Mouse (Mus musculus): ENCODE results near the gene Nfib. TPM values are rescaled to one million over a fixed set of nuclear protein-coding genes. Genes with fewer than 3 reads are reported as not detected.

Gene Nfib
- polyA plus RNA-seq, 1 experiment, result 4.1 TPM

GRCm38 (mm10) chr4:82393021-82393420 is 312.5 kb downstream of the Nfib start:
- no peak overlapping the region for H3K27ac ChIP-seq (ENCODE audit: control insufficient read depth, insufficient read depth, low read depth, low read length, poor library complexity)
- TF ChIP-seq CTCF (IDR thresholded peaks at IDR 0.05; ENCODE audit: control insufficient read depth, insufficient read depth, low read length) (no peak), POLR2A (IDR thresholded peaks at IDR 0.05; ENCODE audit: borderline replicate concordance, control insufficient read depth, low read depth, low read length) (no peak)
- 73% methylated on average over 4 of the region's 4 CpGs for WGBS
- no peak overlapping the region for H3K4me3 ChIP-seq (replicated peaks; ENCODE audit: control insufficient read depth, low read depth, low read length)
- H3K4me1 ChIP-seq (ENCODE audit: control insufficient read depth, insufficient read depth, low read length), result no peaks in the 10 kb centered on the region

- TF ChIP-seq CTCF (IDR thresholded peaks at IDR 0.05; ENCODE audit: control insufficient read depth, insufficient read depth, low read length) (no peak), POLR2A (IDR thresholded peaks at IDR 0.05; ENCODE audit: borderline replicate concordance, control insufficient read depth, low read depth, low read length) (no peak)
- no peak overlapping the region for H3K4me3 ChIP-seq (replicated peaks; ENCODE audit: control insufficient read depth, low read depth, low read length)
- no peak overlapping the region for H3K27ac ChIP-seq (ENCODE audit: control insufficient read depth, insufficient read depth, low read depth, low read length, poor library complexity)
- H3K4me1 ChIP-seq (ENCODE audit: control insufficient read depth, insufficient read depth, low read length), result no peaks in the 10 kb centered on the region
- WGBS, result 80% methylated on average over 9 of the region's 9 CpGs
These were observed 313.1 kb downstream of the Nfib start for GRCm38 (mm10) chr4:82392496-82392895.

GRCm38 (mm10) chr4:82391726-82392472 is 313.7 kb downstream of the Nfib start:
- no peak for TF ChIP-seq CTCF (IDR thresholded peaks at IDR 0.05; ENCODE audit: control insufficient read depth, insufficient read depth, low read length)
- no peak for TF ChIP-seq POLR2A (IDR thresholded peaks at IDR 0.05; ENCODE audit: borderline replicate concordance, control insufficient read depth, low read depth, low read length)
- H3K4me3 ChIP-seq (replicated peaks; ENCODE audit: control insufficient read depth, low read depth, low read length), result no peak overlapping the region
- 76% methylated on average over 6 of the region's 6 CpGs for WGBS
- no peak overlapping the region for H3K27ac ChIP-seq (ENCODE audit: control insufficient read depth, insufficient read depth, low read depth, low read length, poor library complexity)
- H3K4me1 ChIP-seq (ENCODE audit: control insufficient read depth, insufficient read depth, low read length), result no peaks in the 10 kb centered on the region

- WGBS, result 76% methylated on average over 2 of the region's 2 CpGs
- TF ChIP-seq CTCF (IDR thresholded peaks at IDR 0.05; ENCODE audit: control insufficient read depth, insufficient read depth, low read length) (no peak), POLR2A (IDR thresholded peaks at IDR 0.05; ENCODE audit: borderline replicate concordance, control insufficient read depth, low read depth, low read length) (no peak)
- Histone ChIP-seq H3K27ac (ENCODE audit: control insufficient read depth, insufficient read depth, low read depth, low read length, poor library complexity) (no peak overlapping the region), H3K4me3 (replicated peaks; ENCODE audit: control insufficient read depth, low read depth, low read length) (no peak overlapping the region), H3K4me1 (ENCODE audit: control insufficient read depth, insufficient read depth, low read length) (no peaks in the 10 kb centered on the region)
These were observed 315.0 kb downstream of the Nfib start for GRCm38 (mm10) chr4:82390545-82390944.

- Histone ChIP-seq H3K4me3 (replicated peaks; ENCODE audit: control insufficient read depth, low read depth, low read length) (no peak overlapping the region), H3K27ac (ENCODE audit: control insufficient read depth, insufficient read depth, low read depth, low read length, poor library complexity) (no peak overlapping the region), H3K4me1 (ENCODE audit: control insufficient read depth, insufficient read depth, low read length) (no peaks in the 10 kb centered on the region)
- no peak for TF ChIP-seq CTCF (IDR thresholded peaks at IDR 0.05; ENCODE audit: control insufficient read depth, insufficient read depth, low read length)
- TF ChIP-seq POLR2A (IDR thresholded peaks at IDR 0.05; ENCODE audit: borderline replicate concordance, control insufficient read depth, low read depth, low read length), result no peak
- WGBS, result 71% methylated on average over 1 of the region's 1 CpGs
These were observed 315.7 kb downstream of the Nfib start for GRCm38 (mm10) chr4:82389876-82390275.

- Histone ChIP-seq H3K4me3 (replicated peaks; ENCODE audit: control insufficient read depth, low read depth, low read length) (no peak overlapping the region), H3K4me1 (ENCODE audit: control insufficient read depth, insufficient read depth, low read length) (no peaks in the 10 kb centered on the region), H3K27ac (ENCODE audit: control insufficient read depth, insufficient read depth, low read depth, low read length, poor library complexity) (no peak overlapping the region)
- WGBS, result 59% methylated on average over 4 of the region's 4 CpGs
- TF ChIP-seq POLR2A (IDR thresholded peaks at IDR 0.05; ENCODE audit: borderline replicate concordance, control insufficient read depth, low read depth, low read length) (no peak), CTCF (IDR thresholded peaks at IDR 0.05; ENCODE audit: control insufficient read depth, insufficient read depth, low read length) (no peak)
These were observed 317.9 kb downstream of the Nfib start for GRCm38 (mm10) chr4:82387620-82388019.

GRCm38 (mm10) chr4:82386222-82386993 is 319.1 kb downstream of the Nfib start:
- 51% methylated on average over 4 of the region's 4 CpGs for WGBS
- Histone ChIP-seq H3K4me3 (replicated peaks; ENCODE audit: control insufficient read depth, low read depth, low read length) (no peak overlapping the region), H3K4me1 (ENCODE audit: control insufficient read depth, insufficient read depth, low read length) (no peaks in the 10 kb centered on the region), H3K27ac (ENCODE audit: control insufficient read depth, insufficient read depth, low read depth, low read length, poor library complexity) (no peak overlapping the region)
- TF ChIP-seq POLR2A (IDR thresholded peaks at IDR 0.05; ENCODE audit: borderline replicate concordance, control insufficient read depth, low read depth, low read length), result no peak

GRCm38 (mm10) chr4:82385638-82386037 is 319.9 kb downstream of the Nfib start:
- H3K27ac ChIP-seq (ENCODE audit: control insufficient read depth, insufficient read depth, low read depth, low read length, poor library complexity), result no peak overlapping the region
- TF ChIP-seq CTCF (IDR thresholded peaks at IDR 0.05; ENCODE audit: control insufficient read depth, insufficient read depth, low read length) (no peak), POLR2A (IDR thresholded peaks at IDR 0.05; ENCODE audit: borderline replicate concordance, control insufficient read depth, low read depth, low read length) (no peak)
- H3K4me1 ChIP-seq (ENCODE audit: control insufficient read depth, insufficient read depth, low read length), result no peaks in the 10 kb centered on the region
- H3K4me3 ChIP-seq (replicated peaks; ENCODE audit: control insufficient read depth, low read depth, low read length), result no peak overlapping the region
- WGBS, result 73% methylated on average over 4 of the region's 4 CpGs

Data from bone marrow, adult 2 months (tissue).